Mouse (Mus musculus): Measurements from ENCODE around the gene Hrct1.

Gene Hrct1

DNA sequence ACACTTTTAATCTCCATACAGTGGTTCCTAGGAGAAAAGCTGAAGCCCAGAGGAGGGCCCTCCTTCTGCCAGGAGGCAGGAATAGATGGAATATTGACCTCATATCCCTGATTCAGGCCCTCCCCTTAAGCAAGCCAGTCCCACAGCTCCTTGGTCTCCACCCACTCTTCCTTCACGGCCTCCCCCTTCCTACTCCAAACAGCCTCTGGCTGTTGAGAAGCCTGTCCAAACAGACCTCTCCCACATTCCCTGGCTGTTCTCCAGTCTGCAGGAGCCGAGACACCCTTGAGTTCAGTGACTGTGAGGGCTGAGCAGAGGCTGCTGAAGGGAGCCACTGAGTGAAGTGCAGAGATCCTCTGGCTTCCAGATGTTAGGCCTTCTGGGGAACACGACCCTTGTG lies at the start of gene Hrct1:
Gene Hrct1, plus strand, starts transcription at position 194 of the 400 bp plus-strand sequence.
- DNase-seq (ENCODE audit: low spot score), result peak; percentile 79

DNA sequence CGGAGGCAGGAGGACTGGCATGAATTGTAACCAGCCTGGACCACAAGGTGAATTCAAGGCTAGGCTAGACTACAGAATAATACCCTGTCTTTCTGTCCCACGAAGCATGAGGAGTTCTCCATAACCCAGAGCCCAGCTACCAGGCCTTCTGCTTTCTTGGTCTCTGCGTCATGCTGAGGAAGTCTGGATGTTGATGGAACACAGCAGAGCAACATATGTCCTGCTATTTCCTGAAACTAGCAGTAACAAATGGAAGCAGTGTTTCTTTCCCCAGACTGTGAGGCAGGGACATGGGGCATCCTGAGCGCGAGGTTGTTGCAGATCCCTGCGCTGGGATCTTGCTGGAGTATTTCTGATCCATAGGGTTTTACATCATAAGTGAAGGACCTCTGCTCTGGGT lies 48.4 kb upstream of the Hrct1 start:
- no peak for DNase-seq (ENCODE audit: low spot score)

DNA sequence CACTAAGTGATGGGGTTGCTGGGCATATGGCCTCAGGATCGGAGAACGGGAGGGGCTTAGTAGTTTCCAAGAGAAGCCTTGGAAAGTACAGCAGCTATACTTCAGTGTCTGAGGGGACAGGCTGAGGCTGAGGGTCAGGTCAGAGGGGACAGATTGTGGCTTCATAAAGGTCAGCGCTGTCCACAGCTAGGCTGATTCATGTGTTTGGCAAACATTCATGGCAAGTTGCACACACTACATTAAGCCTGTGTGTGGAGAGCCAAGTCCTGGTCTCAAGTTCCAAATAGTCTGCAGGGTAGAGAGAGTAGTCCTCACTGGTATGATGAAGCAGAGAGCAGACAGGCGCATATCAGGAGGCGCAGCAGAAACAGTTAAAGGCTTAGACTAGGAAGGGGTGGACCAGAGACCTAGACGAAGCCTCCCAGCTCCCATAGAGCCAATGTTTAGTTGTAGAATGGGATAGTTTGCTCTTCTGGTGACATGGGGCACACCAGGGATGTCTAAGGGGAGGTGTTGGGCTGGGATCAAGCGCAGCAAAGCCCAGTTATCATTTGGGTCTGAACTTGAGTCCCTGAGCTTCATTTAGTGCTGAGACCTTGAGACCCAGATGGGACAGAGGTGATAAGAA lies 47.5 kb upstream of the Hrct1 start:
- DNase-seq (ENCODE audit: low spot score), result no peak

DNA sequence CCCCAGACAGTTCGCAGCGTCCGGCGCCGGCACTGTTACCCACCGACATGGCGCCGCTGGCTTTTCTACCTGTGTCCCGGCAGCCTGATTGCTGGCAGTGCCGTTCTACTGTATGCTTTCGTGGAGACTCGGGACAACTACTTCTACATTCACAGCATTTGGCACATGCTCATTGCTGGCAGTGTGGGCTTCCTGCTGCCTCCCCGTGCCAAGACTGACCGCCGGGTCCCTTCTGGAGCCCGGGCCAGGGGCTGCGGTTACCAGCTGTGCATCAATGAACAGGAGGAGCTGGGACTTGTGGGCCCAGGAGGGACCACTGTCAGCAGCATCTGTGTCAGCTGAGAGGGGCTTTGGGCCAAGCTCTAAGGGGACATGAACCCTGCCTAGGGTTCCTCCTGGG lies 37.0 kb upstream of the Hrct1 start:
- DNase-seq (ENCODE audit: low spot score), result no peak

DNA sequence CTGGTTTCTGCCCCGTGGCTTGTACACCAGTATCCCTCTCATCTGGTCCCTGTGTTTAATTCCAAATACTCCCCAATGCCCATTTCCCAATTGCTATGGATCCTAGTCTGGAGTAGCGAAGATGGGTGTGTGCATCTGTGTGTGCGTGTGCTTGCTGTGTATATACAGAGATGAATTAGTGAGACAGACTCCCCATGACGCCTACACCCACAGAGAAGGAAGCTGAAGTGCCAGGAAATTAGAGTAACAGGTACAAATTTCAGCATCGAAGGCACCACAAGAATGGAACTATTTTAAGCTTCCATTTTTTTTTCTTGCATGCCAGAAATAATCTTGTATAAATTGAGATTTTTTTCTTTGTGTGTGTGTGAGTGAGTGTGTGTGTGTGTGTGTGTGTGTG lies 36.0 kb upstream of the Hrct1 start:
- DNase-seq (ENCODE audit: low spot score), result no peak

DNA sequence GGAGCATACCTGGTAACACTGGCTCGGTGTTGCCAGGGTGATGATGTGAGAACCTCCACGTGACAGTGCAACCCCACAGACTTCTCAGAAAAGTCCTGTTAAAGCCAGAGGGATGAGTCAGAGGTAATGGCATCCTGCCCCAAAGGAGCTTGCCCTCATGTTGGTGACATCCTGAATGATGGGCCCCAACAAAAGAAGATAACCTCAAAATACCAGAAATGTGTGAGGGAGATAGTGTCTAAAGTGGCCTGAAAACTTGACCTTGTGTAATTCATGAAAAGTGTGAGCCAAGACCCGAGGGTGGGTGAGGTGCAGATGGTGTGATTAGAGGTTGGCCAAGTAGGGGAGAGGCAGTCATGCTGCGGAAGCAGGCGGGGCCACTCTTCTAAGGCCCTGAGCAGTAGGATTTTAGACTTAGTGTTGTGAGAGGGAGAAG lies 33.2 kb upstream of the Hrct1 start:
- no peak for DNase-seq (ENCODE audit: low spot score)

DNA sequence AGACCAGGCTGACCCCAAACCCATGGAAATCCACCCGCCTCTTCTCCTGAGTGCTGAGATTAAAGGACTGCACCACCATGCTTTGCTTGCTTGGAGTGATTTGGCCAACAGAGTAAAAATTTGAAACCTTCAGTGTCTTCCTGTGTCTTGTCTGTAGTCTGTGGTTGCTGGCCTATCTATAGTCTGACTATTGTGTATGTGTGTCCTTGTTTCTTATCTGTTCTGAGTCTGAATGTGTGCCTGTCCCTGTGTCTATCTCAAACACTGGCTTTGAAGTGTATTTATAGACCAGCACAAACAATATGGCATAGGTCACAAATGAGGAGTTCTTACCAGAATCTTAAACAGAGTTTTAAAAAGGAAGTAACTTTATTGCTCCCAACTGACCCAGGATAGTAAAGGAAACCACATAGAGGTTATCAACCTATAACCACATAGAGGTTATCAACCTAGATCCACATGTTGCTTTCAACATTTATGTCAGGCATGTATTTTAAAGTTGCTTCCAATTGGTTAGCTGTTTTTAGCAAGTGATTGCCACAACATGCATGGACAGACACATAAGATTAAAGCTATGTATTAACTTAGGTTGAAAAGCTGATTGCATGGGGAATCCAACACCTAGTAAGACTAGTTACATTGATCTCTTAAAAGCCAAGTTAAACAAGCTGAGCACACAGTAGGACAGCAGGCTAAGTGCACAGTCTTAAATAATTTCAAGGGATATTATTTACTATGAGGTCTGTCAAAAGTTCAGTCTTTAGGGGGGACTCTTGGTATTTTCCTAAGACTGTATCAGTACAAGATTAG lies 32.3 kb upstream of the Hrct1 start:
- no peak for DNase-seq (ENCODE audit: low spot score)

DNA sequence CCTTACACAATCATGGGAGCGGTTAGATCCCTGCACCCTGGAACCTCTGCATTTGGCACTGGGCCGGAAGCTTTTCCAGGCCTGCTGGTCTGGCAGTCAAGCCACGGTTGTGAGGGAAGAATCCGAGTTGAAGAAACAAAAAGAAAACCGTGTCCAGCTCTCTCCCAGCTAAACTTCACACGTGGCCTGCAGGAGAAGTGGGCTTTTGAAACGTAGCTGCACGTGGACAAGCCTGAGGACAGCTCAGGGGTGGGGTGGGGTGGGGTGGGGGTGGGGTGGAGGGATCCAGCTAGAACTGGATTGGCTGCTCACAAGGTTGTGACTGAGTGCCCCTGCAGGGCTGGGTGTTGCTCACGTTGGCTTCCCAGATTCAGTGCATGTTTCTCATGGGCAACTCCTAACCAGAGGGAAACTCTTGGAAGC lies 31.7 kb upstream of the Hrct1 start:
- DNase-seq (ENCODE audit: low spot score), result no peak

DNA sequence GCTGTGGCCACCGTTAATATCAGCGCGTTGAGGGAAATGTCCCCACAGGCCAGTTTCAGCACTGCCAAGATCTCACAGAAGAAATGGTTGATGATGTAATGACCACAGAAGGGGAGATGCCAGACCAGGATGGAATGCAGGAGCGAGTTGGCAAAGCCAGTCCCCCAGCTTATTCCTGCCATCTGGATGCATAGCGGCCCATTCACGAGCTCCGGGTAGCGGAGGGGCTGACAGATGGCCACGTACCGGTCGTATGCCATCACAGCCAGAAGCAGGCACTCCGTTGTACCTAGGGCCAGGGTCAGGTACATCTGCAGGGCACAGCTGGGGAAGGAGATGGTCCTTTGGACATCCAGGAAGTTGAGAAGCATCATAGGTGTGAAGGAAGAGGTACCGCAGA lies 30.4 kb upstream of the Hrct1 start:
- DNase-seq (ENCODE audit: low spot score), result no peak

DNA sequence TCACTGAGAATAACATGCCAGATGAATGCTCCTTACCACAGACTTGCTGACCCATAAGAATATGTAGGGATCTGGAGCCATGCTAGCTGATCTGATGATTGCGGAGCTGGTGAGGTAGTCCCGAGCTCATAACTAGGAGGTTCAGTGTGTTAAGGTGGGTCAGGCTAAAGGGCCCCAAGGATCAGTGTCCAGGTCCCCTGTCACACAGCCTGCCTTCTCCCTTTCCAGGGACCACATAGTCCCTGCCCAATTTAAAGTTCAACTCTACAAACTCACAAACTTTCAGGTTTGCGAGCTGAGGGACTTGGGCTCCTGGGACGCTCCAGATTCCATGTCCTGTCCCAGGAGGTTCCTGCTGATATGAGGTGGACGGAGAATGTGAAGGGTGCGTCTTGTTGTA lies 26.3 kb upstream of the Hrct1 start, which contains the start of gene Olfr70:
Gene Olfr70, minus strand, starts transcription at position 101 of the 400 bp plus-strand sequence.
- DNase-seq (ENCODE audit: low spot score), result no peak

DNA sequence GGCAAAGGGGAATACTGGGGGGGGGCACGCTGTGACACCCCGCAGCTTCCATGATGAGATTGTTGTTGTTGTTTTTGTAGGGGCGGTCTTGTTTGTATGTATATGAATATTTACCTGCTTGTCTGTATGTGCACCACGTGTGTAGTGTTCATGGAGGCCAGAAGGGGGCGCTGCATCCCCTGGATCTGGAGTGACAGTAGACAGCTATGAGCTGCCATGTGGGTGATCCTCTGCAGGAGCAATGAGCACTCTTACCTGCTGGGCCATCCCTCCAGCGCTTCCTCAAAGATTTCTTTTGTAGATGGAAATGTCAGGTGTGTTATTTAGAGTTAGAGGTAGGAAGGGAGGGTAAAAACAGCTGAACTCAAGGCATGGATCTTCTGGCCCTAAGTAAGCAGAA lies 23.5 kb upstream of the Hrct1 start:
- DNase-seq (ENCODE audit: low spot score), result no peak

DNA sequence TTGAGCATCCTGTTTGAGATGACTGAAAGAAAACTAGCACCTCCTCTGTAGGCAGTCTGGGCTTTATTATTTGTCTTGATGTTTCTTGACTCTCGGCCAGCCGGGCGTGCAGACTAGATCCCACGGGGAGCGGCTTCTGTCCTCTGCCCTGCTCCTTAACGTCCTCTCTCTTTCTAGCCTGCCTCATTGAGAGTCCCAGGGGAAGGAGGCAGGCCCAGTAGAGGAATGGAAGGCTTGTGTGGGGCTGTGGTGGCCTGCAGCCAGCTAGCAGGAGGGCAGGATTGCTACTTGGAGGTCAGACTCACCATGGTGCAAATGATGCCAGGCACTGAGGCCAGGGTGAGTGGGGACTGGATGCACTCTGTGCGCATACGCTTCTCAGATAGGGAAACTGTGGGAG lies 23.1 kb upstream of the Hrct1 start:
- DNase-seq (ENCODE audit: low spot score), result no peak

DNA sequence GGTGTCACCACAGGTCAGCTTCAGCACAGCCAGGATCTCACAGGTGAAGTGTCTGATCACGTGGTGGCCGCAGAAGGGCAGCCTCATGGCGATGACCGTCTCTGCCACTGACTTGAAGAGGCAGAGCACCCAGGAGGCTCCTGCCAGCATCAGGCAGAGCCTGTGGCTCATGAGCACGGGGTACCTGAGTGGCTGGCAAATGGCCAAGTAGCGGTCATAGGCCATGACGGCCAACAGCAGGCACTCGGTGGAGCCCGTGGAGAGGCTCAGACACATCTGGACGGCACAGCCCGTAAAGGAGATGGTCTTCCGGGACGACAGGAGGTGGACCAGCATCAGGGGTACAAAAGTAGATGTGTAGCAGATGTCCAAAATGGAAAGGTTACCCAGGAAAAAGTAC lies 21.0 kb upstream of the Hrct1 start:
- DNase-seq (ENCODE audit: low spot score), result no peak

DNA sequence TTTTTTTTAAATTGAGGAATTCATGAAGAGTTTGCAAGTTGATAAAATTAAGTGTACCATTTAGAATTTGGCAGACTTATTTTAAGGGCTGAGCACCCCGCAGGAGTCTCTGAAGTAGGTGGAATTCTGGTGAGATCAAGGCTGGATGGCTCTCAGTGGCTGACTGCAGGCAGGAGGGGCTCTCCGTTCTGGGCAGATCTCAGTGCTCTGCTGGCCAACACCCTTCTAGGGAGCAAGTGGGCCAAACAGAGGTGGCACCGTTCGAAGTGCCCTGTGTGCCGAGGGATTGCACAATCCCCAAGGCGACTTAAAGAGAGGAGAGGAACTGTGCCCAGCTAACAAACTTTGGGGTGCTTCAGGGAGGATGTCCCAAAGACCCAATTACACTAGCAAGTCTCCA lies 17.1 kb upstream of the Hrct1 start, which contains the start of gene Olfr71:
Gene Olfr71, minus strand, starts transcription at position 387 of the 400 bp plus-strand sequence.
- no peak for DNase-seq (ENCODE audit: low spot score)

DNA sequence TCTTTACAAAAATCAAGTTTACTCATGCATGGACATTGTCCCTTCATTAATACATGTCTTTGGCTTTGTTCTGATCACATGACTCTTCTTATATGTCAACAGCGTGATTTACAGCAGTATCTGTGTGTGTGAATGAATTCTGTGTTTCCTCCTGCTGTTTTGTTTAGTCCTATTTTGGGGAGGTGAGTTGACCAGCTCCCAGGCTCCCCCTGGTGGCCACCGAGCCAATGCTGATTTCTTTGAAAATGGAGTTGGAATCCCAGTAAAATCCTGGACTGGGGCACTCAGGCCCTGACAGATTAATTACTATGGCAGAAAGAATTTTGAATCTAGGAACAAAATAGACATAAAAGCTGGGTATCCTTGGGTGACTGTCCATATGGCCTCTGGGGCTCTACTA lies 15.2 kb upstream of the Hrct1 start:
- DNase-seq (ENCODE audit: low spot score), result no peak

DNA sequence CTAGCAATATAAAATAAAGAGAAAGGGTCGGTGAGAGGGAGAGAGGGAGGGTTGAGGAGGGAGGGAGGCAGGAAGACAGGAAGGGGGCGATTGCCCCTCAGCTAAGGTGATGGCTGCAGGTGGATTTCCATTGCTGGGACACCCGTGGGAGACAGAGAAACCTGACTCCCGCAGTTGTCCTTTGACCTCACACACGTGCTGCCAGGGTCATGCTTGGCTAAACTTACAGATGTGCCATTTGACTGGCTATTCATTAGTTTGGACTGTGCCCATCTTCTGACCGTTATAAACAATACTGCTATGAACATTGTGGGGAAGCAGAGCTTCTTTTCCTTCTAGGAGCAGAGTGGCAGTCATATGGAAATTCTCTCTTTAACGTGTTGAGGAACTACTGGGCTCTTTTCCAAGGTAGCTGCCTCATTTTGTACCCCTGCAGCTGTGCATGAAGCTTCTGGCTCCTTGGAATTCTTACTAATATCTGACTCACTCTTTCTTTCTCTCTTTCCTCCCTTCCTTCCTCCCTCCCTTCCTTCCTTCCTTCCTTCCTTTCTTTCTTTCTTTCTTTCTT lies 13.3 kb upstream of the Hrct1 start:
- no peak for DNase-seq (ENCODE audit: low spot score)

DNA sequence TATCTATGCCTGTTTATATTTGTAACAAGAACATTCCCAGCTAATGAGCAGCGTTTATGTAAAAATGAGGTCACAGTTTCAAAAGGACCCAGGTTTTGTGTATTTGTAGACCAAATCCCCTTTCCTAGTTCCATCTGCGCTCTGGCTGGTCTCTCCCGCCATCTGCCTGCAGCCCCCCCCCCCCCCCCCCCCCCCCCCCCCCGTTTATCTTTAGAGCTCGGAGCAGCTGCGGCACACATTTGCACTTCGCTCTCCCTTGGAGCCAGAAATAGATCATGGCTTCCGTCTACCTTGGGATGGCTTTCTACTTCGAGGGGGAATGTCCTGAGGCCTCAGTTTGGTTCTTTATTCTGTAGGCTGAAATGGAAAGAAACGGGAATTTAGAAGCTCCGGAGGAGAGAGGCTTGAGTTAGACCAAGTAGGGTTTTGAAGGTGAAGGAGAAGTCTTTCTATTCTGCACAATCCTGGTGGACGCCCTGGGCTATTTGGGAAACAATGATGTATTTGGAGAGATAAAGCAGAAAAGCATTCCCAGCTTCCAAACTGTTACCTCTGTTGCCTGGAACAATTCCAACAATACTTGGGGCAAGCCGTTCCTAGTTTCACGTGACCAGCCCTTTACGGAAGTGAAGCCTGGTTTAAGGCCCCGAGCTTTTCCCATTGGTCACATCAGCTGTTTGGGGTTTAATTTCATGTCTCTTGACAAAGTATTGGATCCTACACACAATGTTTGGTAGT lies 6.3 kb upstream of the Hrct1 start:
- no peak for DNase-seq (ENCODE audit: low spot score)

DNA sequence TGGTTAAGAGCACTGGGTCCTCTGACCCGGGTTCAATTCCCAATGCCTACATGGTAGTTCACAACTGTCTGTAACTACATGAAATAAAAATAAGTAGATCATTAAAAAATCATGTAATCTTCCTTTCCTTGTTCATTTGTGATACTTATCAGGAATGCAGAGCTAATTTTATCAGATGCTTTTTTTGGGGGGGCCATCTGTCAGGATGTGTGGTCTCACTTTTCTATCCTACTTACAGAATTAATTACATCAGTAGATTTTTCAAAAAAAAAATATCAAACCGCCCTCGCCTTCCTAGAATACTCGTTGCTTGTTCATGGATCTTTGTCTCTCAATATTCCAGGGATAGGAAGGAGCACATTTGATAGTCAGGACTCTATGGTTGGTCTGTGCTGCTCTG lies 4.8 kb upstream of the Hrct1 start:
- DNase-seq (ENCODE audit: low spot score), result no peak

DNA sequence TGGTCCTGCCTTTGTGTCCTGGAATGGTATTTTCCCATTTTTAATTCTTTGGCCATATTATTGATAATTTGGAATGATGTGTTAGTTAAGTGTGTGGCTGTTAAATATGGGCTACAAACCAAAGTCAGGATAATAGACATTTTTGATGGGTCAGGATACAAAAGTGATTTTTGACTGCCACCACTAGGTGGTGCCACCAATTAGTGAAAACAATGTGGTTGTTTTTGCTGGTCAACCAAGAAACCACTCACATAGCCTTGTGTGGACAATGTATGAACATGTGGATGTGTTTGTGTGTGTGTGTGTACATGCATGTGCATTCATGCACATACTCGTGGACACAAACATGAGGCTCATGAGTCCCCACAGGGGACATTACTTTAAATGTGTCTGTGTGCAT lies 2.2 kb upstream of the Hrct1 start:
- DNase-seq (ENCODE audit: low spot score), result no peak

DNA sequence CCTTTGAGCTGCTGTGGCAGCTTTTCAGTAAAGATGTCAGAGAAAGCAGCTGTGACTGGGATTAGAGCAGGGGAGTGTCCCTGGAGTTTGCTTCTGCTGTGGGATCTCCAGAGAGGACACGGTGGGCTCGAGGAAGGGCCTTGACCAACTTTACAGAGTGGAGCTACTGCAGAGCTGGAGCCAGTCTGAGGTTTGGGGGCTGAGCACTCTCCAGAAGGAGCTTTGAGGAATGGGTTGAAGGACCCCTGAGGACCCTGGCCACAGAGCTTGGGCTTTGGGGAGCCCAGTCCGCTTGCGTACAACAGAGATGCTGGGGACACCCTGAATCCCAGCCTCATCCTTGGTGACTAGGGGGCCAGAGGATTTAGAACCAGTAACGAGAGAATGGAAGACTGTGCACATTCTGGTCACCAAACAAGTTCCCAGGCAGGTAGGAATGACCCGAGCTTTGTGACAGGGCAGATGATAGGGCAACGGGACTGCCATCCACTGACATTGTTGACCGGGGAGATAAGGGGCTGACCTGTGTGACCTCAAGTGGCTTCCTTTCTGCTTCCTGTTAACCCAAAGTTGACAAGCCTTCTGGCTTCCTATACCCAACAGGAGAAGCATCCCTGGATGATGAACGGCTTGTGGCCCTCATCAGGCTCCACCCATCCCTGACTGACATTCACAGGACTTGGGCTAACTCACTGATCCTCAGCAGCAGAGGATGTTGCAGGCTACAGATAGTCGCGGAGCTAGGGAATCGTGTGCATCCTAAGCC lies 577 bp upstream of the Hrct1 start:
- no peak for DNase-seq (ENCODE audit: low spot score)

DNA sequence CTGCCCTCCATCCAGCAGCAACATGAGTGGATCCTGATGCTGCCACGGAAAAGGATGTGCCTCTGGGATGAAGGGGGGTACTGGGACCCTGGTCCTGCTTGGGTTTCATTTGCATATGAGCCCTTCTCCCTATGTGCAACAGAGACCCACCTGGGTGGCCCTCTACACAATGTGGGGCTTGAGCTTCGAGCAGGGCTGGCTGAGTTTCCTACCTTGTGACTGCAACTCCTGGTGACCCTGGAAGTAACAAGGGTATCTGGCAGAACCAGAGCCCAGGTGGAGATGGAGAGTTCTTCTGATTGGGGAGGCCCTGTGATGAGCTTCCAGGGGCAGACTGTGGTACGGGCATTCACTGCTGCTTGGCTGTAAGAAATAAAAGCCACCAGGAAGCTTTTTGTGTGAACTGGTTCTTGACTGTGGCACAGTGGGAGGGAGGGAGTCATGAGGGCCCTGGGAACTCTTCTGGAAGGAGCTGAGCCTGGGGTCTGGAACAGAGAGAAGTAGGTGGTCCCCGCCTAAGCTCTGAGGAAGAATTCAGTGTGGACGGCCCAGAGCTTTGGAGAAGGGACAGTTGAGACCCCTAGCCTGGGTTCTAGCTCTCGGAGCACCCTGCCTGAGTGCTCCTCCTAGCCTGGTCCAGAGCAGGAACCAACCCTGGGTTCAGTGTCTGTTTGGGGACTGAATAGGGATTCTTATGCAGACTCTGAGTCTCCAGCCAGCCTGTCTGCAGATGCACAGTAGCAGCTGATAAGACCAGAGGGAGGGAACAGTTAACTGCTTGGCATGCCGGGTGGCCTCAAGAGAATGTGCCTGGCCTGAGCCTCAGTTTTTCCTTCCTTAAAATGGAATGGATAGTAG lies 959 bp downstream of the Hrct1 start:
- DNase-seq (ENCODE audit: low spot score), result no peak

Measured in testis, postnatal 14 days (tissue).